Mouse (Mus musculus) limb, embryonic 11.5 days (tissue): ENCODE measurements around the gene Stat1. TPM values are rescaled to one million over a fixed set of nuclear protein-coding genes. Genes with fewer than 3 reads are reported as not detected.

Source experiments
- ATAC-seq: fragments of 200-750 bp; cut with Nextera tagmentation; 2 replicates; pipeline ENCODE4 v1.8.0; 2017; ENCODE audit warnings: low read depth; ENCODE audit not compliant: insufficient number of reproducible peaks, low FRiP score, low TSS enrichment
- DNase-seq: peaks from one replicate; pipeline ENCODE4 v3.0.0-alpha.2; 2015; ENCODE audit warnings: low spot score
- H3K27ac ChIP-seq: fragments of 300-500 bp; sonication (generic); replicated peaks from 2 replicates; pipeline ENCODE4 v1.5.1; 2014; ENCODE audit warnings: low read depth, mild to moderate bottlenecking, low read length
- H3K27me3 ChIP-seq: fragments of 300-500 bp; sonication (generic); 2 replicates; pipeline ENCODE4 v1.6.1; 2014; ENCODE audit warnings: mild to moderate bottlenecking, low read length, mixed read lengths; ENCODE audit not compliant: control insufficient read depth, insufficient read depth
- H3K36me3 ChIP-seq: fragments of 300-500 bp; sonication (generic); 2 replicates; pipeline ENCODE4 v1.6.1; 2014; ENCODE audit warnings: mild to moderate bottlenecking, low read length, moderate library complexity, mixed read lengths; ENCODE audit not compliant: control insufficient read depth, insufficient read depth
- H3K4me1 ChIP-seq: fragments of 300-500 bp; sonication (generic); 2 replicates; pipeline ENCODE4 v1.6.1; 2014; ENCODE audit warnings: low read length, mixed read lengths; ENCODE audit not compliant: control insufficient read depth, insufficient read depth
- H3K4me2 ChIP-seq: fragments of 300-500 bp; sonication (generic); 2 replicates; pipeline ENCODE4 v1.6.1; 2014; ENCODE audit warnings: low read depth, mild to moderate bottlenecking, moderate library complexity; ENCODE audit not compliant: severe bottlenecking
- H3K4me3 ChIP-seq: fragments of 300-500 bp; sonication (generic); 2 replicates; pipeline ENCODE4 v1.5.1; 2014; ENCODE audit warnings: low read depth, low read length
- H3K9ac ChIP-seq: fragments of 300-500 bp; sonication (generic); 2 replicates; pipeline ENCODE4 v1.6.1; 2014; ENCODE audit warnings: mild to moderate bottlenecking, low read length
- H3K9me3 ChIP-seq: fragments of 300-500 bp; sonication (generic); 2 replicates; pipeline ENCODE4 v1.6.1; 2016; ENCODE audit warnings: low read length; ENCODE audit not compliant: control insufficient read depth
- WGBS: fragments of 180-500 bp; shearing (Covaris S2); extraction: QIAGEN DNeasy Blood & Tissue Kit; methylation state at CpG from one replicate; pipeline ENCODE4 v1.1.7; 2014; 5-methylcytosine and 5-hydroxymethylcytosine counted together
- polyA plus RNA-seq: library from polyadenylated mRNA; unstranded; fragments of >200 nt; fragmentation: Nextera tagmentation; extraction: Ambion mirVana; gene quantifications from 2 replicates; pipeline ENCODE4 v1.2.1, GENCODE M21; 2014

Stat1 gene
- 14.9 and 16.1 TPM in 2 replicates for polyA plus RNA-seq

DNA sequence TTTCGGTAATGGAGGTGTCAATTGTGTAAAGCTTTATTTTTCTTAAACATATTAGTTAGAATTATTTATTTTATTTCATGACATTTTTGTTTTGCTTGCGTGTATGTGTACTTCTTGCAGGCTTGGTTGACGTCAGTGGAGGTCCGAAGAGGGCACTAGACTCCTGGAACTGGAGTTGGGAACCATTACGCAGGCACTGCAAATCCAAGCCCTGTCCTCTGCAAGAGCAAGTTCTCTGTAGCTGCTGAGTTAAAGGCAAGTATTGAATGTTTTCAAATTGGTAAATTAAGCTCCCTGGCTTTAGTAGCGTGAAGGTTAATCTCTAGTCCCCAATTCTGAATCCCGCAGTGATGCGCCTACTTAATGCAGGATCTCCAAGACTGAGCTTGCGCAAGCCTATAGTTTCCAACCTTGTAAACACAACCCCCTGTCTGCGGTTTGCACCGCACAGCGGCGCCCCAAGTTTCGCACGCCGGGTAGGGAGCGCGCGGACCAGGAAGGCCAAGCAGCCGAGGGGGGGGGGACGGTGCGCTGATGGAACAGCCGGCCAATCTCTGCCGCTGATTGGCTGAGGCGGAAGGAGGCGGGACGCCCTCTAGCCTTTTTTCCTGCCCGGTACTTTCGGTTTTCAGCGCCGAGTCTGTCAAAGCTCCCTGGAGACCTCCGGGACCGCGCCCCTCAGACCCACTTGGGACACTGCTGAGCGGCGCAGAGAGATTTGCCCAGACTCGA, at the start of gene Stat1:
Gene Stat1 (plus strand): TSS at position 581 of the 732 bp plus-strand sequence.
- Histone ChIP-seq H3K4me2 (peak within 1 kb of the TSS; percentile 86), H3K4me3 (peak within 1 kb of the TSS; percentile 79), H3K27ac (no peak within 1 kb of the TSS), H3K4me1 (no peaks in the 10 kb centered on the region), H3K36me3 (no peaks in the 10 kb centered on the region), H3K9ac (peak within 1 kb of the TSS; percentile 58), H3K27me3 (no peaks in the 10 kb centered on the region), H3K9me3 (no peaks in the 10 kb centered on the region)
- ATAC-seq (peak; percentile 91), DNase-seq (peak; percentile 97)
- 4% methylated on average over 37 of the region's 37 CpGs for WGBS

DNA sequence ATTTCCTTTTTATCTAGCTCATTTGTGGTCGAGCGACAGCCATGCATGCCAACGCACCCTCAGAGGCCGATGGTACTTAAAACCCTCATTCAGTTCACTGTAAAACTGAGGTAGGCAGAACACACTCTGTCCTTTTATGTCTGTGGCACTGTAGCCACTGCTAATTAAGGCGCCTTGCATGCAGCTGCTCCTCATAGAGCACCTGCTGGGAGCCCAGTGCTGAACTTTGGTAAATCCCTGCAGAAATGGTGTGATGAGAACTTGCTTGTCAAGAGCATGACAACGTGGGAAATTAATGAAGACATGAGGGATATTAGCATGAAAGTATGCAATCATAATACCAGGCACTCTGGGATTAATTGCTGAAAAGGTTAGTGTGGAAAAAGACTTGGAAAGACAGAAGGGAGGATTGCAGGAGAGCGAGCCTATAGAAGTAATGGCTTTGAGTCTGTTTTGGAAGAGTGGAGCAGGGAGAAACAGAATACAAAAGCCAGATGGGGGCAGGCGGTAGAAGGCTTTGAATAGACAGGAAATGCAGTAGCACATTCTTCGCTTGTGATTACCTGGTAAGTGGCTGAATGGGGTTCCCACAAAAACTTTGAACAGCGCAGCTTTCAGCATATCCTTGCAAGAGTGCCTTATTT, 39.4 kb upstream of the Stat1 start:
- Histone ChIP-seq H3K4me1 (peaks cover 10% of the 10 kb centered on the region), H3K27me3 (no peaks in the 10 kb centered on the region), H3K9me3 (no peaks in the 10 kb centered on the region), H3K4me3 (no peak overlapping the region), H3K4me2 (no peak overlapping the region; the same call in 1 of the 2 replicates), H3K27ac (no peak overlapping the region), H3K9ac (no peak overlapping the region), H3K36me3 (no peaks in the 10 kb centered on the region)
- ATAC-seq: no peak
- 4% methylated on average over 10 of the region's 10 CpGs for WGBS
- DNase-seq: peak; percentile 53

DNA sequence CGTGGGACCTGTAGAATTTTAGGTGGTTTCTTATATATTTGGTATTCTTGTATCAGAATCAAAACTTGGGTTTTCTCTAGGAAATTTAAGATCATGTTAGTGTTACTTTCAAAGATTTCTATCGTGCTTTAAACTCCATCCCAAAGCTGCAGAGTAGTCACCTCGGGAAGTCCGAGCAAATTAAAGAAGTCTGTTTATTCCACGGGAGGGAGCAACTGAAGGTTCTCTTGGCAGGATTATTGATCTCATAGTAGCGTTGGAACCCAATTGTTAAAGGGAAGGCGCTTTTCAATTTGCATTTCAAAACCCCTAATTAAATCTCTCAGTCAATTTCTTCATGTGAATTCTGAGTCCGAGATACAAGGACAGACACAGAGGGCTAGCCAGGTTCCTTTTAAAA, 38.9 kb upstream of the Stat1 start:
- Histone ChIP-seq H3K4me3 (no peak overlapping the region), H3K27me3 (no peaks in the 10 kb centered on the region), H3K4me2 (no peak overlapping the region; the same call in 1 of the 2 replicates), H3K9me3 (no peaks in the 10 kb centered on the region), H3K9ac (no peak overlapping the region), H3K4me1 (peaks cover 10% of the 10 kb centered on the region), H3K27ac (no peak overlapping the region), H3K36me3 (no peaks in the 10 kb centered on the region)
- DNase-seq: no peak
- ATAC-seq: no peak
- 12% methylated on average over 8 of the region's 8 CpGs for WGBS

GRCm38 (mm10) chr1:52086236-52086635, 33.0 kb upstream of the Stat1 start:
- H3K4me1 ChIP-seq: no peaks in the 10 kb centered on the region

DNA sequence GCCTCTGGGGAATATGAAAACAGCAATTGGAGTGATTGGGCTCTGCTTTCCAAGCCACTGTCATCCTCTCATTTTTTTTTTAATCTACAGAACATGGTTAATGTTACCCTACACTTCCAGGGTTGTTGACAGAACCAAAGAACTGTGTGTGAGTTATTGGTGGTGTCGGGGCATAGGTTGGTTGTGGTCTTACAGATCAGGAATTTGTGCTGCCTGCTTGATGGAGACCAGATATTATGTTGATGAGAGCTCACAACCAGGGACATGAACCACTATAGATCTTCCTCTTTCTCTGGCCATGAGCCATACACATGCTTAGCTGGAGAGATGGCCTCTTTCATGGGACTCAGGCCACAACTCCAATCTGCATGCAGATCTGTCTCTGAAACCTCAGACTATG, 32.1 kb upstream of the Stat1 start:
- H3K4me3 ChIP-seq: no peak overlapping the region
- no peaks in the 10 kb centered on the region for H3K36me3 ChIP-seq
- H3K27ac ChIP-seq: no peak overlapping the region
- ATAC-seq (no peak), DNase-seq (peak; percentile 7)
- no peak overlapping the region for H3K4me2 ChIP-seq
- WGBS: 70% methylated on average over 1 of the region's 1 CpGs
- H3K9ac ChIP-seq: no peak overlapping the region
- no peaks in the 10 kb centered on the region for H3K27me3 ChIP-seq
- no peaks in the 10 kb centered on the region for H3K9me3 ChIP-seq
- H3K4me1 ChIP-seq: no peaks in the 10 kb centered on the region

More at GRCm38 (mm10) chr1:52086236-52086635, 33.0 kb upstream of the Stat1 start:
- H3K9me3 ChIP-seq: no peaks in the 10 kb centered on the region
- H3K27ac ChIP-seq: no peak overlapping the region
- H3K36me3 ChIP-seq: no peaks in the 10 kb centered on the region
- peak; percentile 9 for DNase-seq
- no peak overlapping the region for H3K4me2 ChIP-seq
- no peak overlapping the region for H3K4me3 ChIP-seq
- H3K27me3 ChIP-seq: no peaks in the 10 kb centered on the region
- 39% methylated on average over 4 of the region's 4 CpGs for WGBS
- H3K9ac ChIP-seq: no peak overlapping the region
- no peak for ATAC-seq

- no peaks in the 10 kb centered on the region for H3K4me1 ChIP-seq
- 91% methylated on average over 4 of the region's 4 CpGs for WGBS
- no peaks in the 10 kb centered on the region for H3K9me3 ChIP-seq
- no peaks in the 10 kb centered on the region for H3K36me3 ChIP-seq
- H3K4me3 ChIP-seq: no peak overlapping the region
- H3K27ac ChIP-seq: no peak overlapping the region
- DNase-seq (peak; percentile 14), ATAC-seq (no peak)
- no peak overlapping the region for H3K4me2 ChIP-seq
- H3K9ac ChIP-seq: no peak overlapping the region
- no peaks in the 10 kb centered on the region for H3K27me3 ChIP-seq
Observed at GRCm38 (mm10) chr1:52088634-52089033, 30.6 kb upstream of the Stat1 start.

GRCm38 (mm10) chr1:52098618-52099232, 20.5 kb upstream of the Stat1 start:
- DNase-seq (peak; percentile 58), ATAC-seq (no peak)
- Histone ChIP-seq H3K27me3 (no peaks in the 10 kb centered on the region), H3K36me3 (no peaks in the 10 kb centered on the region), H3K4me2 (no peak overlapping the region), H3K9ac (no peak overlapping the region), H3K9me3 (no peaks in the 10 kb centered on the region), H3K27ac (no peak overlapping the region), H3K4me1 (no peaks in the 10 kb centered on the region), H3K4me3 (no peak overlapping the region)
- 71% methylated on average over 3 of the region's 3 CpGs for WGBS

DNA sequence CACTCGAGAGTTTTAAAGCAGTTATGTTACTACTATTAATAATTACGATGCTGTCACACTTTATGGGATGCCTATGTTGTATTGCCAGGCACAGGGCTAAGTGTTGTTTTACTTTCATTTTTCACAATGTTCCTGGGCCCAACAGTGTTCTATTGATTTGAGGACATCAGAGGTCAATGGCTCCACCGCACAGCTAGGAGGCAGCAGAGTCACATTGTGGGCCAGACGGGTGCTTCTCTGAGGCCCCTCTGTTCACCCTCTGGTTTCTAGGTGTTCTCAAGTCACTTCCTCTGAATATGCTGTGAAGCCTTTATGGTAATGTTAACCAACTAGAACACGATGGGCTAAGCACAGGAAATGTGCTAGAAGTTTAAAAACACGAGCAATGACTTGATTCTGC, 18.7 kb upstream of the Stat1 start:
- Histone ChIP-seq H3K36me3 (no peaks in the 10 kb centered on the region), H3K4me2 (no peak overlapping the region), H3K4me3 (no peak overlapping the region), H3K4me1 (no peaks in the 10 kb centered on the region), H3K27me3 (no peaks in the 10 kb centered on the region), H3K27ac (no peak overlapping the region), H3K9me3 (no peaks in the 10 kb centered on the region), H3K9ac (no peak overlapping the region)
- DNase-seq (no peak), ATAC-seq (no peak)
- WGBS: 68% methylated on average over 6 of the region's 6 CpGs
